Mouse (Mus musculus) gastrocnemius, adult 18-20 months (tissue): Measurements from ENCODE around the gene Clcnka. TPM values are rescaled to one million over a fixed set of nuclear protein-coding genes. Genes with fewer than 3 reads are reported as not detected.

Experiments used
- DNase-seq: peaks from one replicate; pipeline ENCODE4 v3.0.0; 2021; ENCODE audit warnings: low spot score
- total RNA-seq, 2 experiments: library from RNA; stranded (reverse); gene quantifications; 2 replicates each; pipeline ENCODE4 v1.2.3; 2021

Clcnka gene
- total RNA-seq, 2 experiments from 2014 or later, result not detected

GRCm38 (mm10) chr4:141422841-141423240, 24.3 kb upstream of the Clcnka start:
- DNase-seq, result no peak

- DNase-seq, result peak; percentile 82
Measured at GRCm38 (mm10) chr4:141421423-141421822, 22.9 kb upstream of the Clcnka start.

GRCm38 (mm10) chr4:141420886-141421285, 22.4 kb upstream of the Clcnka start:
- DNase-seq, result no peak

DNA sequence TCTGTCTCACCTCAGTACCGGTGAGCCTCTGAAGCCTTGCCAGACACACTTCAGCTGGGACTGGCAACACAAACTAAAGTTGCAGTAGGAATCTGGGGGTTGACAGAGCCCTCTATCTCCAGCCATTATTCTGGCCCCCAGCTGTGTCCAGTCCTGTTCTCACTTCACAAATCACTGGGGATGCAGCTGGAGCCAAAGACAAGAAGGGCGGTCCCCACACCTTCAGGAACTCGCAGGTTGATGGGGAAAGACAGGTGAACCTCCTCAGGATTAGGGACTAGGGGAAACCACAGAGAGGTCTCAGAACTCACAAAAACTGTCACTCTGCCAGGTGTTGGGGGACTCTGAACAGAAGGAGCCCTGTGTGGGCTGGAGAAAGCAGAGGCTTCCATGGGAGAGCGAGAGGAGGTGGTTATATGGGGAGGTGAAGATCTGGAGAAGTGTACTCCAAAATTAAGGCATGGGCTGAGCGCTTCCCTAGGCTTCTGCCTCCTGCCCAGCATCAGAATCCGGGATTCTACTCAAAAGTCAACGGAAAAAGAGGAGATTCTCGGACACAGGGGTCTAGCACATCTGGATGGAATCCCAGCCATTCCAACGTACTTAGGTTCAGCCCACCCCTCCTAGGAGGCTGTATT, 21.8 kb upstream of the Clcnka start, which contains the start of gene Hspb7:
Gene Hspb7, plus strand, starts transcription at position 588 of the 638 bp plus-strand sequence.
- DNase-seq, result no peak

DNA sequence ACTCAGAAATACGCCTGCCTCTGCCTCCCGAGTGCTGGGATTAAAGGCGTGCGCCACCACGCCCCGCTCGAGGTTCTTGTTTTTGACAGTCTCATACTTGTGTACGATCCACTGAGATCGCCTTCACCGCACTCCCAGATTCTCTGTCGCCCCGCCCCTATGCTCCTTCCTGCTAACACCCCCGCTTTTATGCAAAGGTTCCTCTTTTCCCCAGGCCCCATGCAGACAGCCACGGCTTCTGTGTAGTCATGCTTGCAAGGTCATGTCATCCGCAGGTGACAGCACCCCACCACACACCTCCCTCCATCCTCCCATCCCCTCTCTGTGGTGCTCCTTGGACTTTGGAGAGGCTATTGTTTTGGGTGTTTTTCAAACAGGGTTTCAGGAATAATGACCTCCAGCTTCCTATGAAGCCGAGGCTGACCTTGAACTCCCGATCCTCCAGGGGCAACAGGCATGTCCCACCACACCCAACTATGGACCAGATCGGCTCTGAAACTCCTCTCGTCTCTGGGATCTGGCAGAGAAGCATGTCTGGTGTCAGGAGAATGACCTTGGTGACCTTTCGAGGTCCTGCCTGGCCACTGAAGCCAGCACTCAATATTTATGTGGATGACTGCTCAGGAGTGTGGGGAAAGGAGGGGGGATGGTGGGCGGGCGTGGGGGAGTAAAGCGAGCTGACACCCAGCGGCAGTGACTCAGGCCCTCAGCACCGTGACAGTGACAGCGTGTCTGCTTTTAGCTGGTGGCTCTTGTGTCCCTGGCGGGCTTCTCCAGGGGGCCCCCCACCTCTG, 21.1 kb upstream of the Clcnka start:
- no peak for DNase-seq

DNA sequence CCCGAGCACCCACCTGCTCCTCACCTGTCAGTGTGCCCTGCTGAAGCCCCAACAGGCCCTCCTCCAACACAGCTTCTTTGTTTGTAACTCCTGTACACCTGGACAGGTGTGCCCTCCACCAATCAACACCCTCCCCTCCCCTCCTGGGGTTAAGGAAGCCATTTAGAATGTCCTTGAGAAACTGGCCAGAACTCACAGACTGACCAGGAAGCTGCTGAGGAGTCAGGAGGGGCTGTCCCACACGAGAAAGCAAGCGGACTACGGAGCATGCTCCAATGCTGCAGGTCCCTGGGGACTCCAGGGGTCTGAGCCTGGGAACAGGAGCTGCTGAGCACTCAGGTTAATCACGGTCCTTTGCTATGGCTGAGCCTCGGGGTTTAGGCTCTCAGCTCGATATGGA, 17.4 kb upstream of the Clcnka start, which contains the start of gene Clcnkb:
Gene Clcnkb, minus strand, starts transcription at position 91 of the 400 bp plus-strand sequence.
- DNase-seq, result no peak

DNA sequence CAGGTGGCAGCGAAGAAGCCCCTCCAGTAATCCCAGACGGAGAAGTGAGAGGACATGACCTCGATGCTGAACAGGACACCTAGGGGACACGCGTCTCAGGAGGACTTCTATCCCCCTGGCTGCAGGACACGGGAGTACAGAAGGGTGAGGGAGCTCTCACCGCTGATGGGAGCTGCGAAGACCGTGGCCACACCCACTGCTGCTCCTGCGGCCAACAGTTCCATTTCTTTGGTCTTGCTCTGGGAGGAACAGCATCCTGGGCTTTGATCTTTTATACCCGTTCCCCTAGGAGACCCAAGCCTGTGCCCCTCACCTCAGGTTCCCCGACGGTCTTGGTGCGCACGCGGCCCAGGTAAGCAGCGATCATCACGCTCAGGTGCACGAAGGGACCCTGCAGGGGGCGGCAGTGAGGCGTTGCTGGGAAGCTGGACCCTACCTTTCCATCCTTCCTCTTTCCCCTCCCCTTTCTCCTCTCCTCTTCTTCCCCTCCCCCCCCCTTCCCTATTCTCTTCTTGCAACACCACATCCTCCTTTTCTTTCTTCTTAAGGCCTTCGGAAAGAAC, 13.0 kb upstream of the Clcnka start:
- no peak for DNase-seq

DNA sequence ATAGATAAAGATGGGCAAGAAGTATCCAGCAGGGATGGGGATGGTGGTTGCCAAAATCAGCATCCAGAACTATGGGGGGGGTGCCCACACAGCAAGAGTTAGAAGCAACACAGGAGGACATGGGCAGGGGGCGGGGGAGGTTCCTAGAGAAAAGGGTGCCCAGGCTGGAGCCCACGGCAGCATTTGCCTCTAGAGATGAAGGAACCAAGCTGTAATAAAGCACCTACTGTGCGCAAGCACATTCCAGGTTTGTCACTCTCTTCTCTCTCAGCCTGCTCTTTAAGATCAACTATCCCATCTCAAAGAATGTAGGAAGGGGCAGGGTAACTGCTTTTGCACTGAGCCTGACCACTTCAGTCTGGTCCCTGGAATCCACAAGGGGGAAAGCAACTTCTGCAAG, 10.1 kb upstream of the Clcnka start:
- DNase-seq, result no peak

DNA sequence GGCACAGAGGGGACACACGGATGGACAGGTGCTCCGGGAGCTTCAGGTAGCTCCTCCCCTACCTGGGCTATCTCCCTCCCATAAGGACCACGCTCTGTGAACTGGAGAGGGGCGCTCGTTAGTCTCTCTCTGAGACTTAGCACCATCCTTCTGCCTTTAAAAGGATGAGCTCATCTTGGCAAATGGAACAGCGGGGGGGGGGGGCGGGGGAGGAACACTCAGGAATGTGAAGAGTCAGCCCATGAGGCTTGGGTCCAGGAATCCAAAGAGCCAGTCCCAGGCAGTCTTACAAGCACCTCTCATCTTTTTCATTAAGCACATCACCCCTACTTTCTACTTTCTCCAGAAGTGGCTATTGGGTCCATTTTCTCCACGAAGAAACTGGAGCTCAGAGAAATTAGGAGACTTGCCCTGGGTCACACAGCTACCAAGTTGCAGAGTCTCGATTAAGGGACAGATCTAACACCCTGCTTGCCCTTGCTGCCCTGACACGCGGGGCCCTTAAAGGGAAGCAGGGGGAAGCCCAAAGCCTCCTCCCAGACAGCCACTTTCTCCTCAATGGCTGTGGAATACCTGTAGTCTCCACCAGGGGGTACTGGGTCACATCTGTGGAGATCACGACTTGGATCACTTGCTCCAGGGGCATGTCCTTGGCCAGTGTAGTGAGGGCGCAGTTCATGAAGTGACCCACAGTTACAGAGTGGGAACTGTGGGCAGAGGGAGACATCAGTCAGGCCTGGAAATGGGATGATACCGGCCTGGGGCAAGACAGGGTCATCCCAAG, 8.2 kb upstream of the Clcnka start:
- peak; percentile 73 for DNase-seq

GRCm38 (mm10) chr4:141405314-141405622, 6.7 kb upstream of the Clcnka start:
- DNase-seq, result no peak

DNA sequence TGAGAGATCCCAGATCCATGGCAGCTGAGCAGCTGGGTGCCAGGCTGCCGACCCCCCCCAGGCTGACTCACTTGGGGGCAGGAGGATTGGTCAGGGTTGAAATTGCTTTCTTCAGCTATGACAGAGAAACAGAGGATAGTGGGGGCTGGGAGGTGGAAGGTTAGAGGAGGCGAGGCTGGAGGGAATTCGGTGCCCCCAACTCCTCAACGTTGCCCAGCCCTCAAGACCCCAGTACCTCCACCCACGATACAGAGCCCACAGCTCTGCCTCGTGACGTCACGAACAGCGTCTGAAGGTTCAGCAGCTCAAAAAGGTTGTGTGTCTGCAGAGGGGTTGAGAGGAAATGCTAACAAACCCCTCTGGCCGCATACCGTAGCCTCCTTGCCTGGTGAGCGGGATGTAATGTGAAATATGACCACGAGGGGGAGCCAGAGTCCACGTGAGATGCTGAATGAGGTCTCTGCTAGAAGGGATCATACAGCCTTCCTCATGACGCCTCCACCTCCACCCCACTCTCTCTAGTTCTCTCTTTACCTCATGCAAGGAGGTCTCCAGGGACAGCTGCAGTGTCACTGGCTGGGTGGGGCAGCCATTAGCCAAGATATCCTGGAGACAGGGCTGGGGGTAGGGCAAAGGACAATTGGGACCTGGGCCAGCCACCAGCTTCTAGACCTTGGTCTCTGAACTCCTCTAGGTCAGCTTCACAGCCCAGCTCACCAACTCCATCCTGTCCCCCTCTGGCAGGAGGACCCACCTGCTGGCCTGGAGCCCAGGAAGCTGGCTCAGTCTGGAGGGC, 6.2 kb upstream of the Clcnka start:
- peak; percentile 90 for DNase-seq

- no peak for DNase-seq
Measured at GRCm38 (mm10) chr4:141400171-141400570, 1.6 kb upstream of the Clcnka start.

DNA sequence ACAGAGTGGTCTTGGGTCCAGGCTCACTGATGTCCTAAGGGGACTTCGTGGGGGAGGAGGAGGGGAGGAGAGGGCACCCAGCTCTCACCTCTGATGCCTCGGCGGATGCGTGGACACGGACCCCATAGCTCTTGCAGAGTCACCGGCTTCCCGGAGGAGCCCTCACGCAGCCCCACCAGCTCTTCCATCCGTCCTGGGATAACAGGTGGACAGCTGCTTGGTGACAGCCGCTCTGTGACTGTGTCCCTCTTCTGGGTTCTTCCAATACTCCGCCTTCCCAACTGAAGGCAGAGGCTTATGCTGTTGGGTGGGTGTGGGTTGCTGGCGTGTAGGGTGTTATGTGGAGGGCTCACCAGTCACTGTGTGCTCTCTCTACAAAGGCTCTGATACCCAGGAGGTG, 663 bp downstream of the Clcnka start:
- no peak for DNase-seq

- no peak for DNase-seq
Measured at GRCm38 (mm10) chr4:141394751-141395150, 3.8 kb downstream of the Clcnka start.

- no peak for DNase-seq
Measured at GRCm38 (mm10) chr4:141391293-141391692, 7.2 kb downstream of the Clcnka start.

DNA sequence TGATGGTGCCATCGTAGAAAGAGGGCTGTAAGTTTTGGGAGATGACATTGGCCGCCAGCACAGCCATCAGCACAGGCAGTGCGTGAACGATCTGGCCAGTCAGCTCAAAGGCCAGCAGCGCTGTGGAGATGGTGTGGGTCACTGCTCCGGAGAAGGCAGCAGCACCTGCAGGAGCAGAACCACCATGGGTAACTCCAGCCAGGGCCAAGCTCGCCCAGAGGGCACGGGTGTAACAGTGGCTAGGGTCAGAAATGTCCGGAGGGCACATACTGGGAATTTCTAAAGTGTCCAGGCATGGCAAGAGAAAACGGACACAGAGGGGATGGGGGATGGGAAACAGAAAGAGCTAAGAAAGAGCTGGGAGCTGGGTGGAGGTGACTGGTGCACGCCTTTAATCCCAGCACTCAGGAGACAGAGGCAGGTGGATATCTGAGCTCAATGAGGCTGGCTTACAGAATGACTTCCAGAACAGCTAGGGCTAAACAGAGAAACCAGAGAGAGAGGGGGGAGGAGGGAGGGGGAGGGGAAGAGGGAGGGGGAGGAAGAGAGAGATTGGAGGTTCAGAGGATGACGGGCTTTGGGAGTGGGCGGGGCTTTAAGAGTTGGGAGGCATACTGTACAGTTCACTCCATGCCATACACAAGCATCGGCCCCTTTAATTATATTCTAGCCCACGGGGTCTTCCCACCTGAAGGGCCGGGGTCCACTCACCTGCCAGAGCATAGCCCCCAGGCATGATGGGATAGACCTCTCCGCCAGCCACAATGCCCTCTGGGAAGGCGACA, 9.0 kb downstream of the Clcnka start:
- DNase-seq, result no peak

- no peak for DNase-seq
Measured at GRCm38 (mm10) chr4:141387933-141388332, 10.6 kb downstream of the Clcnka start.

GRCm38 (mm10) chr4:141387093-141387784, 11.3 kb downstream of the Clcnka start:
- DNase-seq, result peak; percentile 66

GRCm38 (mm10) chr4:141386150-141386549, 12.4 kb downstream of the Clcnka start:
- no peak for DNase-seq

DNA sequence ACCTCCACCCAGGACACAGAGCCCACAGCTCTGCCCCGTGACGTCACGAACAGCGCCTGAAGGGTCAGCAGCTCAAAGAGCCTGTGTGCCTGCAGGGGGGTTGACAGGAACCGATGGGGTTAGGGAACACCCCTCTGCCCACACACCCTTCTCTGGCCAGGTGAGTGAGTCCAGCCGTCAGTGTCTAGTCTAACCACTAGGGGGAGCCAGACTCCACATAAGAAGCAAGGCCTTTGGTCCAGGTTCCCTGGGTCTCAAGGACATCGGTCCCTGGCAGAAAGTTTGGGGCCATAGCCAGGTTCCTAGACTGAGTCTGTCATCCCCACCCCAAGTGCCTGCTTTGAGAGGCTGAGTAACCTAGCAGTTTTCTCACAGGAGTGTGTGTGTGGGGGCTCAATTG, 13.2 kb downstream of the Clcnka start:
- peak; percentile 56 for DNase-seq
